Mouse (Mus musculus): Measurements from ENCODE around the gene Otulin. TPM values are rescaled to one million over a fixed set of nuclear protein-coding genes. Genes with fewer than 3 reads are reported as not detected.
A peak's percentile ranks its signal among the peaks of the same experiment; 100 is the strongest.

Gene Otulin
- polyA plus RNA-seq, 1 experiment = 53.1 TPM

DNA sequence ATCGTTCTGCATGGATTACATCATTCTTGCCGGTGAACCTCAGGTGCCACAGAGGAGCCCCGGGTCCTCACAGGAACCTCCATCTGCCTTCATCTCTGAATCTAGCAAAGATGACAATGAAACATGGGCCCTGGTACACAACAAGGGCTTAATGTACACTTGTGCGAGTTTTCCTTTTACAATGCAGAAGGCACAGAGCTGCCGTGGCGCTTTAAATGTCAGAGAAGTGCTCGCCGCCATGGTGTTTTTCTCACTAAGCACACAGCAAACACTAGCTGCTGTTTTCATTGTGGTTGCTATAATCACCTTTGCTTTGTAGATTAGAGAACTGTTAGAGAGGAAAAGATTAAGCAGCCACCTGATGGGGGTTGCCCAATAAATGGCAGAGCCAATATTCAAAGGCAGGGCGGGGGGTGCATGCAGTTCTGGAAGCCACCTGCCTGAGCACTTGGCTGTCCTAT is 37.5 kb upstream of the Otulin start:
- WGBS = 61% methylated on average over 9 of the region's 9 CpGs
- H3K27me3 ChIP-seq (ENCODE audit: control insufficient read depth, insufficient read depth, low read length) = no peaks in the 10 kb centered on the region
- no peak overlapping the region for H3K4me3 ChIP-seq (ENCODE audit: extremely low read depth, insufficient read depth, insufficient read length)
- 0 out of 2 replicates have a peak, but pooled peaks cover 1% of the 10 kb centered on the region for H3K36me3 ChIP-seq (ENCODE audit: control insufficient read depth, insufficient read depth, low read length)
- peak overlapping the region; percentile 79 for H3K27ac ChIP-seq (ENCODE audit: insufficient read depth, low read length)
- H3K4me1 ChIP-seq (ENCODE audit: control insufficient read depth, insufficient read depth, insufficient read length) = peaks cover 27% of the 10 kb centered on the region; the same call in 1 of the 2 replicates
- no peak for DNase-seq (ENCODE audit: low read depth in 1 of 2, low spot score in 2 of 2)
- TF ChIP-seq POLR2A (IDR thresholded peaks at IDR 0.05; ENCODE audit: low read depth, low read length) (no peak), CTCF (IDR thresholded peaks at IDR 0.05; ENCODE audit: extremely low read depth, insufficient read depth, insufficient read length, insufficient replicate concordance) (no peak)

DNA sequence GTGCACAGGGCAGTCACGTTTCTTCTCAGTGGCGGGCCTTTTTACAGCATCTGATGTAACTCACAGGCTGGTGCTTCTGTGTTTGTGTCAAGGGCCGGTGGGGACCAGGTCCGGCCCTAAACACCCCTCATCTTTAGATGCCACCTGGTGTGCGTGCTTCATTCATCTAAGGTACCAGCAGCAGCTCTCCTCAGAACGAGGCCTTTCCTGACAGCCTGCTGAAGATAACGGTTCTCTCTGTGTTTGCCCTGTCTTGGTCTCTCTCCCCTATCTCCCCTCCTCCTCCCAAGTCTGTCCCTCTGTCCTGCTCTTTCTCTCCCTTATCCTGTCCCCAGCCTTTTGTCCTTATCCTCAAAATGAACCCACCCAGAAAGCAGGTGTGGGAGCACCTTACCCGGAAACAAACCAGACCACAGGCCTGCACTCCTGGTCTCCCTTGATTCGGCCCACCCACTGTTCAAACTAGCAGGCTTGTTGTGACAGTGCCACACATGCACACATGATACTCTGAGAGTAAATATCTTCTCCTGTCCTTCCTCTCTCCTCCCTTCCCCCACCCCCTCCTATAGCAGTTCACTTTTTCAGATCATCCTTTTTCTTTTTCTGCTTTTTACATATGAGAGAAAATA is 36.5 kb upstream of the Otulin start:
- H3K4me1 ChIP-seq (ENCODE audit: control insufficient read depth, insufficient read depth, insufficient read length) = peaks cover 23% of the 10 kb centered on the region; the same call in 1 of the 2 replicates
- no peak for TF ChIP-seq CTCF (IDR thresholded peaks at IDR 0.05; ENCODE audit: extremely low read depth, insufficient read depth, insufficient read length, insufficient replicate concordance)
- no peak for TF ChIP-seq POLR2A (IDR thresholded peaks at IDR 0.05; ENCODE audit: low read depth, low read length)
- H3K27me3 ChIP-seq (ENCODE audit: control insufficient read depth, insufficient read depth, low read length) = no peaks in the 10 kb centered on the region
- WGBS = 50% methylated on average over 9 of the region's 9 CpGs
- no peak overlapping the region for H3K4me3 ChIP-seq (ENCODE audit: extremely low read depth, insufficient read depth, insufficient read length)
- peak overlapping the region; percentile 60 for H3K27ac ChIP-seq (ENCODE audit: insufficient read depth, low read length)
- H3K36me3 ChIP-seq (ENCODE audit: control insufficient read depth, insufficient read depth, low read length) = peaks cover 5% of the 10 kb centered on the region
- no peak for DNase-seq (ENCODE audit: low read depth in 1 of 2, low spot score in 2 of 2)

DNA sequence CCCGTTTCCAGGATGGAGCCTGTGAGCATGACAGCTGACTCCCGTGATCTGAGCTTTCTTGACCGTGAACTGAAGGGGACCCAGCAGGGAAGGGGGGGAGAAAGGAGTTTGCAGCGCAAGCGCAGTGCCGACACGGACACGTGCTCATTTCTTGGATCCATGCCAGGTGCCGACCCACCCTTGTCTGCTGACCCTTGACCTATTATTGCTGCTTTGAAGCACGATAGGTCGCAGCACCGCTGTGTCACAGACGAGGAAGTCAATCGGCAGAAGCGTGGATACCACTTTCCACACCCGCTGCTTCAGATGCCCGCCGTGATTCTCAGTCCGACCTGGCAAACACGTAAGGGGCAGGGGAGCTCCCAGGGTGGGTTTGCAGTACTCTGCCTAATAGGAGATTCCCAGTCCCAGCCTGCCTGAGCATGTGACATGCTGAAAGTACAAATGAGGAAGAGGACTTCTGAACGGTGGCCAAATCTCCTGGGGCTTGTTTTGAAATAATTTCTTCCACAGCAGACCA is 35.0 kb upstream of the Otulin start:
- H3K27me3 ChIP-seq (ENCODE audit: control insufficient read depth, insufficient read depth, low read length) = no peaks in the 10 kb centered on the region
- TF ChIP-seq POLR2A (IDR thresholded peaks at IDR 0.05; ENCODE audit: low read depth, low read length) (no peak), CTCF (IDR thresholded peaks at IDR 0.05; ENCODE audit: extremely low read depth, insufficient read depth, insufficient read length, insufficient replicate concordance) (no peak)
- DNase-seq (ENCODE audit: low read depth in 1 of 2, low spot score in 2 of 2) = no peak
- no peak overlapping the region for H3K4me3 ChIP-seq (ENCODE audit: extremely low read depth, insufficient read depth, insufficient read length)
- 56% methylated on average over 21 of the region's 21 CpGs for WGBS
- H3K4me1 ChIP-seq (ENCODE audit: control insufficient read depth, insufficient read depth, insufficient read length) = peaks cover 14% of the 10 kb centered on the region; the same call in 1 of the 2 replicates
- peaks cover 8% of the 10 kb centered on the region for H3K36me3 ChIP-seq (ENCODE audit: control insufficient read depth, insufficient read depth, low read length)
- H3K27ac ChIP-seq (ENCODE audit: insufficient read depth, low read length) = peak overlapping the region; percentile 65

DNA sequence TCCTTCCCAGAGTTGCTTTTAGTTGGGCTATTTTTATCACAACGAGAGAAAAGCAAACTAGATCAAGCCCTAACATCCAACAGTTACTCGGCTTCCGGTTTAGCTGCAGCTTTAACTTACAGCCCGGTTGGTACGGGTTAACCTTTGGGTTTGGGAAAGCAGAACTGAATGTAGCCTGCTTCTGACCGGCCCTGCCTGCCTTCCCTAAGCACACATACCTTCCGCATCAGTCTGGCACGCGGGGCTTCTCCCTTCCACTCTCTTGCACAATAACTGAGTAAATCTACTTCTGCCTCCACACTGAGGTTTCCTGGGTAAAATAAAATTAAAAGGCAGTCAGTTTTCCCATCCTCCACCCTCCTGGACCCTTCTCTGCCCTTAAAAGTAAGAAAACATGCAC is 33.6 kb upstream of the Otulin start:
- H3K27ac ChIP-seq (ENCODE audit: insufficient read depth, low read length) = peak overlapping the region; percentile 30
- H3K4me3 ChIP-seq (ENCODE audit: extremely low read depth, insufficient read depth, insufficient read length) = no peak overlapping the region
- WGBS = 48% methylated on average over 9 of the region's 9 CpGs

DNA sequence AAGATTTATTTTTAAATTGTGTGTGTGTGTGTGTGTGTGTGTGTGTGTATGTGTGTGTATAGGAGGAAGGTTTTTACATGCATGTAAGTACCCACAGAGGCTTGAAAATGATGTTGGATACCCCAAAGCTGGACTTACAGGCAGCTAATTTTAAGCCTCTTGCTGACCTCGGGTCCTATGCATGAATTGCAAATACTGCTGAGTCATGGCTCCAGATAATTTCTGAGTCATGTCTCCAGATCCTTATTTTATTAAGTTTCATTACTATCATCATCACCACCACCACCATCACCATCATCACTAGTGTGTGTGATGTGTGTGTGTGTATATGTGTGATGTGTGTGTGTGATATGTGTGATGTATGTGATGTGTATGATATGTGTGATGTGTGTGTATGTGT is 32.2 kb upstream of the Otulin start:
- no peak for TF ChIP-seq POLR2A (IDR thresholded peaks at IDR 0.05; ENCODE audit: low read depth, low read length)
- no peak for TF ChIP-seq CTCF (IDR thresholded peaks at IDR 0.05; ENCODE audit: extremely low read depth, insufficient read depth, insufficient read length, insufficient replicate concordance)
- WGBS = 30% methylated on average over 1 of the region's 1 CpGs

More for the DNA sequence above, 33.6 kb upstream of the Otulin start:
- H3K27me3 ChIP-seq (ENCODE audit: control insufficient read depth, insufficient read depth, low read length) = no peaks in the 10 kb centered on the region
- peaks cover 7% of the 10 kb centered on the region; the same call in 1 of the 2 replicates for H3K4me1 ChIP-seq (ENCODE audit: control insufficient read depth, insufficient read depth, insufficient read length)
- DNase-seq (ENCODE audit: low read depth in 1 of 2, low spot score in 2 of 2) = no peak
- TF ChIP-seq POLR2A (IDR thresholded peaks at IDR 0.05; ENCODE audit: low read depth, low read length) (no peak), CTCF (IDR thresholded peaks at IDR 0.05; ENCODE audit: extremely low read depth, insufficient read depth, insufficient read length, insufficient replicate concordance) (no peak)
- H3K36me3 ChIP-seq (ENCODE audit: control insufficient read depth, insufficient read depth, low read length) = peaks cover 8% of the 10 kb centered on the region

DNA sequence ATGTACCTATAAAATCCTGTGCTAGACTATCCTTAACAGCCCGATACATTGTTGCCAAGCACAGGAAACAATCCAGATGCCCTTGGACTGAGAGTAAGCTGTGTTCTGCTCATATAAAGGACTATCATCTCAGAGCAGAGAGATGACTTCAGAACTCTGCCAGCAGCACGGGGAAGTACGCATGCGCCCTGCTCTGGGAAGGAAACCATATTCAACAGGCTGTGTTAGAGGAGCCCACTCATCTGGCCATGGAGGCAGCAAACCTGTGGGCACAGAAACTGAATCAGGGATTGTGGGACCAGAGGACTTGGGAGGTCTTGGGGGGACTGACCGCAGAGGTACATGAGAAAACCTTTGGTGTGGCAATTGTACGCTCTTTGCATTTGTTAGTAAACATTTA is 31.2 kb upstream of the Otulin start:
- Histone ChIP-seq H3K27me3 (ENCODE audit: control insufficient read depth, insufficient read depth, low read length) (no peaks in the 10 kb centered on the region), H3K4me1 (ENCODE audit: control insufficient read depth, insufficient read depth, insufficient read length) (peaks cover 6% of the 10 kb centered on the region; the same call in 1 of the 2 replicates), H3K27ac (ENCODE audit: insufficient read depth, low read length) (no peak overlapping the region), H3K36me3 (ENCODE audit: control insufficient read depth, insufficient read depth, low read length) (peaks cover 17% of the 10 kb centered on the region), H3K4me3 (ENCODE audit: extremely low read depth, insufficient read depth, insufficient read length) (no peak overlapping the region)
- no peak for DNase-seq (ENCODE audit: low read depth in 1 of 2, low spot score in 2 of 2)
- 85% methylated on average over 6 of the region's 6 CpGs for WGBS
- TF ChIP-seq POLR2A (IDR thresholded peaks at IDR 0.05; ENCODE audit: low read depth, low read length) (no peak), CTCF (IDR thresholded peaks at IDR 0.05; ENCODE audit: extremely low read depth, insufficient read depth, insufficient read length, insufficient replicate concordance) (no peak)

More for the DNA sequence above, 32.2 kb upstream of the Otulin start:
- Histone ChIP-seq H3K36me3 (ENCODE audit: control insufficient read depth, insufficient read depth, low read length) (peaks cover 16% of the 10 kb centered on the region), H3K4me3 (ENCODE audit: extremely low read depth, insufficient read depth, insufficient read length) (no peak overlapping the region), H3K4me1 (ENCODE audit: control insufficient read depth, insufficient read depth, insufficient read length) (peaks cover 6% of the 10 kb centered on the region; the same call in 1 of the 2 replicates), H3K27ac (ENCODE audit: insufficient read depth, low read length) (no peak overlapping the region), H3K27me3 (ENCODE audit: control insufficient read depth, insufficient read depth, low read length) (no peaks in the 10 kb centered on the region)
- DNase-seq (ENCODE audit: low read depth in 1 of 2, low spot score in 2 of 2) = no peak
